Mouse (Mus musculus) CH12.LX (cell line): Measurements from ENCODE around the gene Tmem246. TPM values are rescaled to one million over a fixed set of nuclear protein-coding genes. Genes with fewer than 3 reads are reported as not detected.
A peak's percentile ranks its signal among the peaks of the same experiment; 100 is the strongest.

ENCODE experiments used
- DNase-seq: peaks from one replicate; pipeline ENCODE4 v3.0.0-alpha.2; 2013; ENCODE audit errors: extremely low read depth
- H3K27ac ChIP-seq: 2 replicates; pipeline ENCODE4 v1.5.1; 2012; ENCODE audit warnings: low read depth, mild to moderate bottlenecking, control low read depth, moderate library complexity; ENCODE audit not compliant: insufficient read depth
- H3K27me3 ChIP-seq: replicated peaks from 2 replicates; pipeline ENCODE3; 2012; ENCODE audit warnings: inconsistent platforms
- H3K36me3 ChIP-seq, 2 experiments: replicated peaks in 1 of 2; 2 replicates each; pipeline versions ENCODE3 to v1.6.1; 2012; ENCODE audit warnings: inconsistent platforms in 1 of 2, low read length in 1 of 2, mild to moderate bottlenecking in 1 of 2, mixed read lengths in 1 of 2, moderate library complexity in 1 of 2; ENCODE audit not compliant: control insufficient read depth in 1 of 2, insufficient read depth in 1 of 2
- H3K4me1 ChIP-seq, 2 experiments: 2 replicates each; pipeline ENCODE4 v1.6.1; 2012; ENCODE audit warnings: inconsistent platforms in 1 of 2, moderate library complexity in 1 of 2; ENCODE audit not compliant: insufficient read depth in 2 of 2, control insufficient read depth in 1 of 2
- H3K4me2 ChIP-seq: 2 replicates; pipeline ENCODE4 v1.6.1; 2012; ENCODE audit warnings: low read depth, mild to moderate bottlenecking, control low read depth; ENCODE audit not compliant: poor library complexity, insufficient read depth, severe bottlenecking
- H3K4me3 ChIP-seq, 3 experiments: fragments of 150-350 bp in 1 of 3; sonication (generic) in 1 of 3; replicated peaks in 1 of 3; 2 replicates each; pipeline versions ENCODE3 to v1.5.1; 2011 to 2012; ENCODE audit warnings: low read depth in 2 of 3, low read length in 2 of 3, mild to moderate bottlenecking in 2 of 3, moderate library complexity in 2 of 3, control low read depth in 1 of 3, improper control_type of control experiment in 1 of 3, inconsistent platforms in 1 of 3, mixed read lengths in 1 of 3; ENCODE audit not compliant: poor library complexity in 1 of 3
- H3K79me2 ChIP-seq: replicated peaks from 2 replicates; pipeline ENCODE4 v1.6.1; 2012; ENCODE audit warnings: mild to moderate bottlenecking, moderate library complexity; ENCODE audit not compliant: control insufficient read depth, poor library complexity, insufficient read depth, severe bottlenecking; ENCODE audit errors: extremely low read depth
- H3K9ac ChIP-seq: 2 replicates; pipeline ENCODE4 v1.6.1; 2012; ENCODE audit warnings: low read depth, mild to moderate bottlenecking, control low read depth, moderate library complexity; ENCODE audit not compliant: insufficient read depth
- H3K9me3 ChIP-seq: replicated peaks from 2 replicates; pipeline ENCODE3; 2012; ENCODE audit warnings: low read length, inconsistent platforms, mixed read lengths
- CHD1 ChIP-seq: IDR thresholded peaks from 2 replicates; pipeline ENCODE4 v1.6.1; 2012; ENCODE audit warnings: low read depth, low read length, improper control_type of control experiment, inconsistent platforms
- CTCF ChIP-seq, 2 experiments: IDR thresholded peaks in 1 of 2; conservative IDR thresholded peaks in 1 of 2; 2 replicates each; pipeline ENCODE4 v1.5.1; 2011 to 2012; ENCODE audit warnings: low read depth in 2 of 2, low read length in 2 of 2, improper control_type of control experiment in 1 of 2, inconsistent platforms in 1 of 2, mild to moderate bottlenecking in 1 of 2, moderate library complexity in 1 of 2
- E2F4 ChIP-seq: IDR thresholded peaks from 2 replicates; pipeline ENCODE4 v1.6.1; 2011; ENCODE audit warnings: low read depth, low read length, improper control_type of control experiment; ENCODE audit not compliant: insufficient replicate concordance
- EP300 ChIP-seq: IDR thresholded peaks from 2 replicates; pipeline ENCODE4 v1.6.1; 2011; ENCODE audit warnings: low read length, improper control_type of control experiment
- HCFC1 ChIP-seq: IDR thresholded peaks from 2 replicates; pipeline ENCODE4 v1.6.1; 2012; ENCODE audit warnings: low read depth, mild to moderate bottlenecking, inconsistent platforms, low read length, improper control_type of control experiment
- JUN ChIP-seq: IDR thresholded peaks from 2 replicates; pipeline ENCODE4 v1.6.1; 2011; ENCODE audit warnings: low read depth, mild to moderate bottlenecking, low read length, improper control_type of control experiment, moderate library complexity; ENCODE audit not compliant: insufficient read depth
- JUND ChIP-seq: conservative IDR thresholded peaks from 2 replicates; pipeline ENCODE4 v1.6.1; 2011; ENCODE audit warnings: low read depth, low read length, improper control_type of control experiment
- MAFK ChIP-seq: IDR thresholded peaks from 2 replicates; pipeline ENCODE4 v1.6.1; 2011; ENCODE audit warnings: low read length, improper control_type of control experiment; ENCODE audit not compliant: insufficient replicate concordance
- MEF2A ChIP-seq: IDR thresholded peaks from 2 replicates; pipeline ENCODE4 v1.6.1; 2014; ENCODE audit warnings: low read depth, mild to moderate bottlenecking, inconsistent platforms, low read length, improper control_type of control experiment, borderline replicate concordance
- NRF1 ChIP-seq: IDR thresholded peaks from 2 replicates; pipeline ENCODE4 v1.6.1; 2014; ENCODE audit warnings: low read depth, mild to moderate bottlenecking, inconsistent platforms, low read length, improper control_type of control experiment, moderate library complexity
- POLR2A ChIP-seq: IDR thresholded peaks from 2 replicates; pipeline ENCODE4 v1.6.1; 2011; ENCODE audit warnings: low read depth, mild to moderate bottlenecking, improper control_type of control experiment, low read length
- POLR2AphosphoS2 ChIP-seq: IDR thresholded peaks from 2 replicates; pipeline ENCODE4 v1.6.1; 2011; ENCODE audit warnings: low read depth, low read length, improper control_type of control experiment
- RCOR1 ChIP-seq: conservative IDR thresholded peaks from 2 replicates; pipeline ENCODE4 v1.6.1; 2012; ENCODE audit warnings: low read depth, mild to moderate bottlenecking, inconsistent platforms, low read length, improper control_type of control experiment
- SIN3A ChIP-seq: IDR thresholded peaks from 2 replicates; pipeline ENCODE4 v1.6.1; 2012; ENCODE audit warnings: low read length, improper control_type of control experiment, inconsistent platforms
- SMC3 ChIP-seq: IDR thresholded peaks from 2 replicates; pipeline ENCODE4 v1.6.1; 2011; ENCODE audit warnings: low read depth, low read length, improper control_type of control experiment
- TBP ChIP-seq: conservative IDR thresholded peaks from 2 replicates; pipeline ENCODE4 v1.6.1; 2011; ENCODE audit warnings: low read depth, low read length, improper control_type of control experiment
- USF2 ChIP-seq: conservative IDR thresholded peaks from 2 replicates; pipeline ENCODE4 v1.6.1; 2011; ENCODE audit warnings: low read depth, low read length, improper control_type of control experiment
- ZC3H11A ChIP-seq: IDR thresholded peaks from 2 replicates; pipeline ENCODE4 v1.6.1; 2012; ENCODE audit warnings: low read depth, mild to moderate bottlenecking, inconsistent platforms, low read length, improper control_type of control experiment
- dilution Hi-C: fragments of 300-500 bp; cut with MboI; formaldehyde crosslinking; loops from 2 replicates; pipeline ENCODE4 v1.14.3; 2020; ENCODE audit warnings: low sequenced_read_pairs; ENCODE audit not compliant: extremely low pct_unique_long_range_greater_than_20kb, extremely low pct_ligation_motif_present
- in situ Hi-C: fragments of 300-500 bp; cut with MboI; formaldehyde crosslinking; loops from 3 replicates; pipeline ENCODE4 v1.14.3; 2019; ENCODE audit warnings: low sequenced_read_pairs, low pct_ligation_motif_present, low pct_unique_long_range_greater_than_20kb, mixed read lengths
- polyA plus RNA-seq: library from polyadenylated mRNA; unstranded; fragments of >175 nt; gene quantifications from 2 replicates; pipeline ENCODE4 v1.2.1, GENCODE M21; 2012; ENCODE audit warnings: low read depth; ENCODE audit not compliant: insufficient read length
- total RNA-seq, 2 experiments: library from RNA; depleted of rRNA; stranded (reverse); fragments of 300-350 nt in 1 of 2; fragments of >200 nt in 1 of 2; gene quantifications; 2 replicates each; pipeline ENCODE4 v1.2.3; 2012 to 2014

Gene Tmem246
- total and polyA plus RNA-seq, 3 experiments, result 0.13 to 0.49 (median 0.24) TPM

DNA sequence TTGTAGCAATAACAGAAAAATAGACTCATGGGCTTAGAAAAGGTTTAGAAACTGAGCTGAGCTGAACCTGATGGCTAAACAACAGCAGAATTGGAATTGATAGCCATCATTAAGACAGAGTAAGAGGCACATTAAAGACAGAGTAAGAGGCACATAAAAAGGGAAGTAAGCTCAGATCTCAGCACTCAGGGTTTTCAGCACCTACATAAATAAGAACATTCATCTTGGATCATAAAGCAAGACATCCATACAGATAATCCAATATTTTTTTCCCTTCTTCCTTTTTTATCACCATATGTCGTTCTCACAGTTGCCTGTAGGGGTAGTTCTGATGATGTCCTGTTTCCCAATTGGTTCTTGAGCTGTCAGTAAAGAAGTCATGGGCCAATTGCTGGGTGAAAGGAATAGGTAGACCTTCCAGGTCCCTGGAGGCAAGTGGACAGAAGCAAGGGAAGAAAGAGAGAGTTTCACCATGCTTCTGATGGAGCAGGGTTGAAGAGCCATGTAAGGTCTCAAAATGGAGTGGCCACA lies 6.4 kb upstream of the Tmem246 start:
- no peak for DNase-seq
- in situ Hi-C loops, result no loop called here
- H3K4me2 ChIP-seq, result no peak overlapping the region
- no peaks in the 10 kb centered on the region for H3K36me3 ChIP-seq
- H3K27me3 ChIP-seq, result no peaks in the 10 kb centered on the region
- dilution Hi-C loops, result no loop called here
- no peak overlapping the region for H3K27ac ChIP-seq
- no peak overlapping the region for H3K9ac ChIP-seq
- TF ChIP-seq CTCF (conservative IDR thresholded peaks at IDR 0.05 in 1 of 2, IDR thresholded peaks at IDR 0.05 in 1 of 2; ENCODE audit: low read depth in 2 of 2, low read length in 2 of 2) (0 out of 4 replicates have a peak, but pooled peaks of 1 of the 2 experiments have one; percentile 2), EP300 (no peak), SMC3 (no peak)
- H3K9me3 ChIP-seq, result no peaks in the 10 kb centered on the region
- no peaks in the 10 kb centered on the region for H3K4me1 ChIP-seq
- no peaks in the 10 kb centered on the region for H3K79me2 ChIP-seq
- no peak overlapping the region for H3K4me3 ChIP-seq

DNA sequence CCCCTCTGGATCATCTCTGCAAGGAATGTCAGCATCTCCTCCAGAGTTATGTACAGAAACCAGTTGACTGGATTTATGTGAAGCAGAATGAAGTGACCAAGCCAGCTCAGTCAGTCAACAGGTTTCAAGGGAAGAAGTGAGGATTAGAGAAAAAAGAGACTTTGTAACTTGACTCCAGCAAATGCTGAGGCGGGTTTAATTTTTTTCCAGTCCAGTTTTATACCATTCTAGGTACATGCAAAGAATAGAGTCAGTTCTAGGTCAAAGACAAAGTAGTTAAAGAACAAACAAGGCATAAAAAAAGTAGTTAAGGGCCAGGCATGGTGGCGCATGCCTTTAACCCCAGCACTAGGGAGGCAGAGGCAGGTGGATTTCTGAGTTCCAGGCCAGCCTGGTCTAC lies 5.5 kb upstream of the Tmem246 start:
- Histone ChIP-seq H3K4me2 (no peak overlapping the region), H3K27me3 (no peaks in the 10 kb centered on the region), H3K27ac (no peak overlapping the region), H3K4me1 (no peaks in the 10 kb centered on the region), H3K36me3 (no peaks in the 10 kb centered on the region), H3K79me2 (no peaks in the 10 kb centered on the region), H3K9me3 (no peaks in the 10 kb centered on the region), H3K4me3 (no peak overlapping the region), H3K9ac (no peak overlapping the region)
- dilution Hi-C loops, result no loop called here
- DNase-seq, result no peak
- in situ Hi-C loops, result no loop called here
- TF ChIP-seq JUN, result no peak
- no peak for TF ChIP-seq MEF2A
- no peak for TF ChIP-seq USF2
- TF ChIP-seq CHD1, result no peak
- TF ChIP-seq CTCF (conservative IDR thresholded peaks at IDR 0.05 in 1 of 2, IDR thresholded peaks at IDR 0.05 in 1 of 2; ENCODE audit: low read depth in 2 of 2, low read length in 2 of 2), result no peak
- no peak for TF ChIP-seq TBP
- no peak for TF ChIP-seq POLR2AphosphoS2
- TF ChIP-seq EP300, result no peak
- no peak for TF ChIP-seq SIN3A
- TF ChIP-seq POLR2A, result no peak
- no peak for TF ChIP-seq SMC3
- TF ChIP-seq HCFC1, result no peak
- no peak for TF ChIP-seq JUND
- TF ChIP-seq RCOR1, result no peak
- no peak for TF ChIP-seq E2F4
- no peak for TF ChIP-seq NRF1
- TF ChIP-seq ZC3H11A, result no peak
- no peak for TF ChIP-seq MAFK
